Mouse (Mus musculus): Measurements from ENCODE around the gene Plekhm2.

DNA sequence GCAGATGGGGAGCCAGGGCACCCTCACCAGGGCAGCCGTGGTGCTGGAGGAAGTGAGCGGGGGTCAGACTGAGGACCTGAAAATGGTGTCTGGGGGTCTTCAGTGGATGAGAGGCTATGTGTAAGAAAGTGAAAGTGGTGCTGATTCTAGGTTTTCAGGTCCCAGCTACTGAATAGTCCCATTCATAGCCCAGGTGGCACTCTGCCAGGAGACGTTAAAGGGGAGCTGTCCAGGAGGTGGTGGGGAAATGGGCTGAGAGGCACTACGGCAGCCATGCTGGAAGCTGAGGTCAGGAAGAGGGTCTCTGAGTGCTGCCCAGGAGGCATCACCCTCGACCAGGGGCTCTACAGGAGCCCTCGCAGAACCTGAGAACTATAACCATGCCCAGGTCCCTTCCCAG is 15.5 kb downstream of the Plekhm2 start:
- no peak for TF ChIP-seq POLR2A (IDR thresholded peaks at IDR 0.05; ENCODE audit: insufficient read depth, low read length)
- no peak for TF ChIP-seq CTCF (IDR thresholded peaks at IDR 0.05; ENCODE audit: low read depth, low read length)

Data from ES-Bruce4 (cell line).